Mouse (Mus musculus) cerebellum, adult 11 months (tissue): Measurements from ENCODE around the gene Mmp21.

Experiments
- DNase-seq: peaks from one replicate; pipeline ENCODE4 v3.0.0; 2022

The Mmp21 gene

DNA sequence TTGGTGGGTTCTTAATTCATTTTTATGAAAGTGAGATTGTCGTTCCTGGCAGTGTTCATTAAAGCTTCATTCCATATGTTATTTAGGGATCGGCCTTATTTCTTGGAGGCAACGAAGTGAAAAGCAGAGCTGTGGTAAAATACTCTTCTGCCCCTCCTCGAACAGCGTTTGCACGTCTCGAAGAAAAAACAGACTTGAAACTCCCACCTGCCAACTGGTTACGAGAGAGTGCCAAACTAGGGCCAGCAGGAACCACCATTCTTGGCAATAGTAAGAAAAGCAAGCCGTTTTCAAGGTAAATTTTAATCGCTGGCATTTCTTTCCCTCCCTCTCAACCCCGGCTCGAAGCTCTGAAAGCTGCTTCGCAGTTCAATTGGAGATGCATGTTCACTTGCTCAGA, 41.0 kb downstream of the Mmp21 start:
- DNase-seq: no peak

DNA sequence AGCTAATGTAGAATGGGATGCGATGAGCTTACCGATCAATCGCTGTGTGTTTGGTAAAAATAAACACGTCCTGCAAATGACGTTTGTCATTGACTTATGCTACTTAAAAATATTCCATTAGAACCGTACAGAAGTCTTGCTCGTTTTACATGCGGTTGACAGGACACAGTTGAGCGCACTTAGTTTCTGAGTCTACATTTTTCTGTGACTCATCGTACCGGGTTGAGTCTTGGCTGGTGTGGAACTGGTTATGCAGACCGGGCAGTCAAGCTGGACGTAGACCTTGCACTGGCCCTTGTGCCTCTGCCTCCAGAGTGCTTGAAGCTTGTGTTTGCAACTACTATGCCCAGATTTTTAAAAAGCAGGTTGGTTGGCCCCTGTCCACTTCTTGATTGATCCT, 41.6 kb downstream of the Mmp21 start:
- DNase-seq: no peak

DNA sequence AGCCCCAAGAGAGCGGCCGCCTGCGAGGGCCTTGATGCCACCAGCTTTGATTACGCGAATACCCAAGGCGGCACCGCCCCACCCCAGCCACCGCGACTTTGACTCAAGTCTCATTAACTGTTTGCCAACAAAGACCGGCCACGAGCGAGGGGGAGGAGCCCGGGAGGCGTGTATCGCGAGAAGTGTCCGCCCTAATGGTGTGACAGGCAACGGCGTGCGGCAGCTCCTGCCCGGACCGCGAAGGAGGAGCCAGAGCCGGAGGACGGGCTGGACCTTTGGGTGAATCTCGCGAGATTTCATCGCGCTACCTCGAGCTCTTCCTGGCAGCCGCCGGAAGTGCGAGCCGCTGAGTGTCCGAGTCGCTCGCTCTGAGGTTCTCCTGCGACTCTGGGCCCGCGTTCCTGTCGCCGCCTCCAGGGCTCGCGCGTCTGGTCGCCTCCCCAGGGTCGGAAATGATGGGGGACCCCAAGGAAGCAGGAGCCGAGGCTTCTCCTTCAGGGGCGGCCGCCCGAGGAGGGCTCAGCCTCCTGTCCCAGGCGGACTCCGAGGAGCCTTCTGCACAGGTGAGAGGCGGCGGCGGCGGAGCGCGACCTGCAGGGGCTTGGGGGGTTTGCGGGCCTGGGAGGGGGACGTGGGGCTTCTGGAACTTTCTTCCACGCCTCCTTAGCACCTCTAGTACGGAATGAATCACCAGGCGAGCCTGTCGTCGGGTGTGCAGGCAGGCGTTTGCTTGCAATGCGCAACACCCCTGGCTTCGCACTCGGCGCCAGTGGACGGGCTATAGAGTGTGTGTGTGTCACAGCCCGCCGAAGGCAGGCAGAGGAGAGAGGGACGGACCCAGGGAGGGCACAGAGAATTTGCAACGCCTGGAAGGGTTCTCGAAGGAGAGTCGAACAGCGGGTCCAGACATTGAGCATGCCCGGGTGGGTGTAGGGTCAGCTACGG, 42.2 kb downstream of the Mmp21 start, which contains the start of gene Edrf1:
Gene Edrf1, plus strand, starts transcription at position 183 of the 945 bp plus-strand sequence.
- peak; percentile 95 for DNase-seq

DNA sequence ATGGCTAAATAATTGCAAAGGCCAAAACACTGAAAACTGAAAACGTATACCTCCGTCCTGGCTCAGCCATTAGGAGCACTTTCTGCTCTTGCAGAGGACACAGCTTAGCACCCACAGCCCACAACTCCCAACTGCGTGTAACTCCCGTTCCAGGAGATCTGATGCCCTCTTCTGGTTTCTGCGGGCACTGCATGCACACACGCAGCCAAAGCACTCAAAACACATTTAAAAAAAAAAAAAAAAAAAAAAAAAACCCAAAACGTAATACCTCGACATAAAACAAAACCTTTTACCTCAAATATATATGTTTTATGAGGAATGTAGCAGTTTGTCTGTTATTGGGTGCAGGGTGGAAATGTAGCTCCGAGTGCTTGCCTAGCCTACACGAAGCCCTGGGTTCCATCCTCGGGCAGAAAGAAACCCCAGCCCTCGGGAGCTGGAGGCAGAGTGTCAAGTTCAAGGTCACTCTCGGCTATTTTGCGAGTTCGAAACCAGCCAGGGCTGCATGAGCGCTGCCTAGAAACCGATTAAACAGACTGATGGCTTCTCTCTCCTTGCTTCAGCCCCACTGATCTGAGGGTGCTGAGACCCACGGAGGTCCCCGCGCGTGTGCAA, 43.0 kb downstream of the Mmp21 start:
- peak; percentile 89 for DNase-seq

DNA sequence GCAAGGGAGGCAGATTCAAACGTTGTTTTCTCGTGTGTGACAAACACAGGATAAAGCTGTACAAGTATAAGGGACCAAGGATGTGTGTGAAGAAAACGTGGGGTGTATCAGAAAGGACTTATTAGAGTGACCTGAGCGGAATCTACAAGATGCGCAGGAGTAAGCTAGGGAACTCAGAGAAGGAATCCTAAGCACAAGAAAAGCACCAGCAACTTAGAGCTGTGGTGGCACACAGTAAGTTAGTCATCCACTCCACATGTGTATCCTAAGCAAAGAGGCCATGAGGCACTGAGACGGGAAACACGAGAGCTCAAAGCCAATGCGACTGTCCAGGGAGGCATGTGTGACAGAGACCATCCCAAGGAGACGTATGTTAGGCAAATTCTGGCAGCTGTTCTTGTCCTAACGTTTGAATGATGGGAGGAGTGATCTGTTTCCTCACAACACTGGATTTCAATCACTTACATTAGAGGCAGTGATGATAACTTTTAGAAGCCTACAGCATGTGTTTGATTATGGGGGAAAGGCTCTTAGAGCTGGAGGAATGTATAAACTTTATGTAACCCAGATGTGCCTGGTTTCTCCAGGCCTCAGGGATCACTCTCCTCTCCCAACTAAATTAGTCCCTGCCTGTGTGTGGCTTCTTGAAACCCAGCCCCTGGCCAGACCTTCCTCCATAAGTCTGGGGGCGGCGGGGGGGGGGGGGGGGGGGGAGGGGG, 44.8 kb downstream of the Mmp21 start:
- DNase-seq: no peak

DNA sequence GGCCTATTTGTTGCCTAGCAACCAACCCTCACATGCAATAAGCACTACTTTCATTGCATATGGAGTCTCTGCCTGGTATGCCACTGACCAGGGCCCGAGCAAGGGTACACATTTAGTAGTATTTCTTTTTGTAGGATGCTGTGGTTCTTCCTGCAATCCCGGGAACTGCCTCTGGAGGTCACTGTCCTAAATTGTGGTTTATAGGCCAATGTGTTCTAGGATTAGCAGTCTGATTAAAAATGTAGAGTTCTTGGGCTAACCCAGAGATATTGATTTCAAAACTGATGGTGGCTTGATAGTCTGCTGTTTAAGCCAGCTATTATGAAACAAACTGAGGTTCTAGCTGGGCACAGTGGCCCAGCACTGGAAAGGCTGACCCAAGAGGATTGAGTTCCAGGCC, 47.4 kb downstream of the Mmp21 start:
- peak; percentile 41 for DNase-seq

DNA sequence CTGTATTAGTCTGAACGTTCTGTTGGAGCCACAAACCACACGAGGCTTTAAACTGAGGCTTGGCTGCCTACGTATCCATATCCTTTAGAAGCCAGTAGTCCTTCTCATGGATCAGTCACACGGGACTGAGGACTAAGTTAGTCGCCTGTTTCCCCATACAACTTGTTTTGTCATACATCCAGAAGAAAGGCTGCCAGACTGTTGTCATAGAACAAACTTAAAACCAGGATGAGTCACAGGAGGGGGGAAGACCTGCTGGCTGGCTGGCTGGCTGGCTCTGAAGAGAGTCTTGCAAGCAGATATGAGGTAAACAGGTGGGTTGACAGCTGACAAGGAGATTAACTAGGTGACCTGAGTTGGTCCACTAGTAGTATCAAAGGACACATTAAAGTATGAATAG, 49.0 kb downstream of the Mmp21 start:
- DNase-seq: no peak

DNA sequence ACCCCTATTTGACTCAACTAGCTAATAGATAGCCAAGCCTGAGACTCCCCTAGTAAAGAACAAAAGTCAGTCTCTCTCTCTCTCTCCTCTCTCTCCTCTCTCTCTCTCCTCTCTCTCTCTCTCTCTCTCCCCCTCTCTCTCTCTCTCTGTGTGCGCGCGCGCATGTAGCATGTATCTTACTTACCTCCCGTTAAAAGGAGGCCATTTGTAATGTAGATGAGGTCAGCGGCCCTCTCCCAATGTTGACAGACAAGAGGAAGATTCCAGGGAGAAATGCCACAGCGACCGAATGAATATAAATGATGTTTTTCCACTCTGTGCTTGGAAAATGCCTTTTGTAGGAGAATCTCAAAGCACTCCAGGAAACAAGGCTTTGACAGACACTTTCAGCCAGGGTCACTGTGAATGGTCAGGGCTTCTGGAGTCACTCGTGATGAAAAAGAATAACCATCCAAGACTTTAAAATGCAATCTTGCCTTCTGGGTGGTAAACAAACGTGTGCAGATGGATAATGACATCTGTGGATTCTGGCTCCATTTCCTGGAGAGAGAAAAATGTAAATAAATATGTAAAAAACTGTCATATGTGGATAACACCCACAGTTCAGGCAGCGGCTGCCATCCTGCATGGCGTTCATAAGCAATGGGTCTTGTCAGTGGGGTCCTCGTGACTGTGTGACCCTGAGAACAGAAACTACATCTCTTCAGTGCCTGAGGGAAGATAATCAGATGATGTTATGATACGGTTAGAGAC, 52.5 kb downstream of the Mmp21 start:
- DNase-seq: no peak
